Mouse (Mus musculus): ENCODE results near the gene Crtac1. TPM values are rescaled to one million over a fixed set of nuclear protein-coding genes. Genes with fewer than 3 reads are reported as not detected.

Crtac1 gene
- polyA plus RNA-seq, 1 experiment from 2014 or later: 2.1 TPM

GRCm38 (mm10) chr19:42404364-42404763 is 27.2 kb downstream of the Crtac1 start:
- H3K4me3 ChIP-seq: no peak overlapping the region
- WGBS: 91% methylated on average over 15 of the region's 15 CpGs
- H3K27me3 ChIP-seq (ENCODE audit: low read depth, poor library complexity, severe bottlenecking): peaks cover 22% of the 10 kb centered on the region
- no peak overlapping the region for H3K27ac ChIP-seq (replicated peaks)
- no peaks in the 10 kb centered on the region for H3K9me3 ChIP-seq (replicated peaks)
- H3K4me1 ChIP-seq: peaks cover 14% of the 10 kb centered on the region
- no peaks in the 10 kb centered on the region for H3K36me3 ChIP-seq
- DNase-seq (ENCODE audit: low spot score): no peak

GRCm38 (mm10) chr19:42399974-42400373 is 31.6 kb downstream of the Crtac1 start:
- 78% methylated on average over 3 of the region's 3 CpGs for WGBS
- H3K27me3 ChIP-seq (ENCODE audit: low read depth, poor library complexity, severe bottlenecking): no peaks in the 10 kb centered on the region
- no peaks in the 10 kb centered on the region for H3K9me3 ChIP-seq (replicated peaks)
- H3K4me1 ChIP-seq: peaks cover 5% of the 10 kb centered on the region
- H3K4me3 ChIP-seq: no peak overlapping the region
- DNase-seq (ENCODE audit: low spot score): no peak
- no peak overlapping the region for H3K27ac ChIP-seq (replicated peaks)
- H3K36me3 ChIP-seq: no peaks in the 10 kb centered on the region

GRCm38 (mm10) chr19:42397281-42397680 is 34.3 kb downstream of the Crtac1 start:
- 20% methylated on average over 11 of the region's 11 CpGs for WGBS
- Histone ChIP-seq H3K27me3 (ENCODE audit: low read depth, poor library complexity, severe bottlenecking) (no peaks in the 10 kb centered on the region), H3K4me3 (no peak overlapping the region), H3K36me3 (no peaks in the 10 kb centered on the region), H3K9me3 (replicated peaks) (no peaks in the 10 kb centered on the region), H3K27ac (replicated peaks) (no peak overlapping the region), H3K4me1 (peaks cover 19% of the 10 kb centered on the region)
- DNase-seq (ENCODE audit: low spot score): peak; percentile 59

- no peak for DNase-seq (ENCODE audit: low spot score)
- Histone ChIP-seq H3K4me1 (peaks cover 21% of the 10 kb centered on the region), H3K27ac (replicated peaks) (no peak overlapping the region), H3K9me3 (replicated peaks) (no peaks in the 10 kb centered on the region), H3K36me3 (no peaks in the 10 kb centered on the region), H3K27me3 (ENCODE audit: low read depth, poor library complexity, severe bottlenecking) (no peaks in the 10 kb centered on the region; the same call in 1 of the 2 replicates), H3K4me3 (no peak overlapping the region)
- 62% methylated on average over 2 of the region's 2 CpGs for WGBS
Measured at GRCm38 (mm10) chr19:42394848-42395534, 36.6 kb downstream of the Crtac1 start.

- no peak for DNase-seq (ENCODE audit: low spot score)
- no peaks in the 10 kb centered on the region; the same call in 1 of the 2 replicates for H3K27me3 ChIP-seq (ENCODE audit: low read depth, poor library complexity, severe bottlenecking)
- no peaks in the 10 kb centered on the region for H3K9me3 ChIP-seq (replicated peaks)
- H3K36me3 ChIP-seq: no peaks in the 10 kb centered on the region
- H3K4me3 ChIP-seq: no peak overlapping the region
- peaks cover 24% of the 10 kb centered on the region for H3K4me1 ChIP-seq
- no peak overlapping the region for H3K27ac ChIP-seq (replicated peaks)
- WGBS: 84% methylated on average over 4 of the region's 4 CpGs
Measured at GRCm38 (mm10) chr19:42393920-42394319, 37.7 kb downstream of the Crtac1 start.

GRCm38 (mm10) chr19:42392094-42392493 is 39.5 kb downstream of the Crtac1 start:
- no peaks in the 10 kb centered on the region for H3K9me3 ChIP-seq (replicated peaks)
- H3K27ac ChIP-seq (replicated peaks): no peak overlapping the region
- no peak overlapping the region for H3K4me3 ChIP-seq
- no peak for DNase-seq (ENCODE audit: low spot score)
- H3K4me1 ChIP-seq: peaks cover 24% of the 10 kb centered on the region
- WGBS: 86% methylated on average over 8 of the region's 8 CpGs
- no peaks in the 10 kb centered on the region for H3K36me3 ChIP-seq
- H3K27me3 ChIP-seq (ENCODE audit: low read depth, poor library complexity, severe bottlenecking): no peaks in the 10 kb centered on the region; the same call in 1 of the 2 replicates

- Histone ChIP-seq H3K36me3 (no peaks in the 10 kb centered on the region), H3K4me3 (no peak overlapping the region), H3K27me3 (ENCODE audit: low read depth, poor library complexity, severe bottlenecking) (peaks cover 14% of the 10 kb centered on the region), H3K9me3 (replicated peaks) (no peaks in the 10 kb centered on the region), H3K4me1 (peaks cover 27% of the 10 kb centered on the region), H3K27ac (replicated peaks) (no peak overlapping the region)
- DNase-seq (ENCODE audit: low spot score): no peak
- WGBS: 88% methylated on average over 14 of the region's 14 CpGs
Measured at GRCm38 (mm10) chr19:42389574-42389973, 42.0 kb downstream of the Crtac1 start.

- DNase-seq (ENCODE audit: low spot score): no peak
- Histone ChIP-seq H3K36me3 (no peaks in the 10 kb centered on the region), H3K27ac (replicated peaks) (no peak overlapping the region), H3K4me1 (peaks cover 38% of the 10 kb centered on the region), H3K4me3 (peak overlapping the region; percentile 24; the same call in 1 of the 2 replicates), H3K9me3 (replicated peaks) (no peaks in the 10 kb centered on the region), H3K27me3 (ENCODE audit: low read depth, poor library complexity, severe bottlenecking) (peaks cover 56% of the 10 kb centered on the region)
- 11% methylated on average over 15 of the region's 15 CpGs for WGBS
Measured at GRCm38 (mm10) chr19:42384981-42385598, 46.5 kb downstream of the Crtac1 start.

- DNase-seq (ENCODE audit: low spot score): peak; percentile 69
- peaks cover 38% of the 10 kb centered on the region for H3K4me1 ChIP-seq
- WGBS: under 1% methylated on average over 13 of the region's 13 CpGs
- H3K9me3 ChIP-seq (replicated peaks): no peaks in the 10 kb centered on the region
- peaks cover 65% of the 10 kb centered on the region for H3K27me3 ChIP-seq (ENCODE audit: low read depth, poor library complexity, severe bottlenecking)
- peak overlapping the region; percentile 58 for H3K4me3 ChIP-seq
- peak overlapping the region; percentile 85 for H3K27ac ChIP-seq (replicated peaks)
- no peaks in the 10 kb centered on the region for H3K36me3 ChIP-seq
Measured at GRCm38 (mm10) chr19:42380981-42381373, 50.6 kb downstream of the Crtac1 start.

GRCm38 (mm10) chr19:42380321-42380980 is 51.1 kb downstream of the Crtac1 start:
- no peaks in the 10 kb centered on the region for H3K36me3 ChIP-seq

GRCm38 (mm10) chr19:42379798-42380197 is 51.8 kb downstream of the Crtac1 start:
- no peak for DNase-seq (ENCODE audit: low spot score)
- Histone ChIP-seq H3K9me3 (replicated peaks) (no peaks in the 10 kb centered on the region), H3K27ac (replicated peaks) (no peak overlapping the region), H3K4me1 (peaks cover 29% of the 10 kb centered on the region), H3K36me3 (no peaks in the 10 kb centered on the region), H3K27me3 (ENCODE audit: low read depth, poor library complexity, severe bottlenecking) (peaks cover 56% of the 10 kb centered on the region), H3K4me3 (no peak overlapping the region)
- WGBS: 49% methylated on average over 8 of the region's 8 CpGs

More at GRCm38 (mm10) chr19:42380321-42380980, 51.1 kb downstream of the Crtac1 start:
- Histone ChIP-seq H3K9me3 (replicated peaks) (no peaks in the 10 kb centered on the region), H3K4me1 (peaks cover 36% of the 10 kb centered on the region), H3K27ac (replicated peaks) (peak overlapping the region; percentile 85), H3K27me3 (ENCODE audit: low read depth, poor library complexity, severe bottlenecking) (peaks cover 62% of the 10 kb centered on the region), H3K4me3 (peak overlapping the region; percentile 58)
- under 1% methylated on average over 26 of the region's 26 CpGs for WGBS
- peak; percentile 51 for DNase-seq (ENCODE audit: low spot score)

- H3K4me1 ChIP-seq: peaks cover 29% of the 10 kb centered on the region
- H3K4me3 ChIP-seq: no peak overlapping the region
- no peaks in the 10 kb centered on the region for H3K36me3 ChIP-seq
- no peak overlapping the region for H3K27ac ChIP-seq (replicated peaks)
- peaks cover 33% of the 10 kb centered on the region for H3K27me3 ChIP-seq (ENCODE audit: low read depth, poor library complexity, severe bottlenecking)
- no peak for DNase-seq (ENCODE audit: low spot score)
- WGBS: 86% methylated on average over 3 of the region's 3 CpGs
- H3K9me3 ChIP-seq (replicated peaks): no peaks in the 10 kb centered on the region
Measured at GRCm38 (mm10) chr19:42377206-42377605, 54.4 kb downstream of the Crtac1 start.

GRCm38 (mm10) chr19:42363551-42363950 is 68.0 kb downstream of the Crtac1 start:
- 87% methylated on average over 4 of the region's 4 CpGs for WGBS
- Histone ChIP-seq H3K4me1 (peaks cover 11% of the 10 kb centered on the region), H3K36me3 (no peaks in the 10 kb centered on the region), H3K27ac (replicated peaks) (no peak overlapping the region), H3K9me3 (replicated peaks) (no peaks in the 10 kb centered on the region), H3K4me3 (no peak overlapping the region), H3K27me3 (ENCODE audit: low read depth, poor library complexity, severe bottlenecking) (no peaks in the 10 kb centered on the region)
- no peak for DNase-seq (ENCODE audit: low spot score)
